Mouse (Mus musculus): Measurements from ENCODE around the gene Poldip2.

GRCm38 (mm10) chr11:78550168-78551058 is 38.4 kb downstream of the Poldip2 start, which contains the start of gene Tmem97:
- peak; percentile 44 for TF ChIP-seq CTCF (IDR thresholded peaks at IDR 0.05; ENCODE audit: low read depth)
- no peak; the same call in 1 of the 2 replicates for TF ChIP-seq EP300 (IDR thresholded peaks at IDR 0.05; ENCODE audit: low read depth)

Measured in liver, postnatal 0 days (tissue).